Mouse (Mus musculus): Measurements from ENCODE around the gene Il20. TPM values are rescaled to one million over a fixed set of nuclear protein-coding genes. Genes with fewer than 3 reads are reported as not detected.

Gene Il20
- not detected in 2 replicates for polyA plus RNA-seq (2015; fragmentation: Nextera tagmentation; extraction: Ambion mirVana)

DNA sequence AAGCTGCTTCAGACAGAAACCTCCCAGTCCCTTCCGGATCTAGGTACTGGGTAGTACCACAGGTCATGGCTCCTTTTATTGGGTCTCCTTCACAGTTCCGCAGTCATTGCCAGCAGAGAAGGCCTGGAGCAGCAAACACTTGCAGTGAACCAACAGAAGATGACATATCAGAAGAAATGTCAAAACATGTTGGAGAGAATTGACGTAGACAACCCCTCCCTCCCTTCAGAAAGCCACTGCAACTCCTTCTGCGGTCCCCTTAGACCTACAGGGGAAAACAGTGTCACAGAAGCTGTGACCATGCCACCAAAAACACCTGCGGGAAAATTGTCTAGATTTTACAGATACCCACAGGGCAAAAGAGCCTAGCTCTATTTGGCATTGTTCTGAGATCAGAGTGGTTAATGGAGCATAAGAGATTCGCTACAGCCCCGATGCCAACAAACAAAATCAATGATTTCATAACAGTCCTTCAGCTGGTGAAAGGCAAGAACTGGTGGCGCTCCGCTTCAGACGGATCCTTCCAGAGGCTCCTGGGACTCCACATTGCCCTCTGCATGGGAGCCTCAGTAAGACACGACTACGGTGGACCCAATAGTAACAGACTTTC, at the start of gene Il20:
TSS of gene Il20 (minus strand) at position 51 of the 610 bp plus-strand sequence.
- ATAC-seq (ENCODE audit: insufficient number of reproducible peaks, low FRiP score, low TSS enrichment, low read depth) = no peak
- no peak within 1 kb of the TSS for H3K4me2 ChIP-seq (replicated peaks)
- no peak within 1 kb of the TSS for H3K4me3 ChIP-seq (replicated peaks)
- no peaks in the 10 kb centered on the region for H3K36me3 ChIP-seq
- H3K4me1 ChIP-seq = no peaks in the 10 kb centered on the region
- no peak within 1 kb of the TSS for H3K27ac ChIP-seq (replicated peaks)
- H3K9me3 ChIP-seq (replicated peaks) = no peaks in the 10 kb centered on the region
- no peaks in the 10 kb centered on the region for H3K27me3 ChIP-seq
- no peak within 1 kb of the TSS for H3K9ac ChIP-seq
- WGBS = 86% methylated on average over 12 of the region's 12 CpGs

DNA sequence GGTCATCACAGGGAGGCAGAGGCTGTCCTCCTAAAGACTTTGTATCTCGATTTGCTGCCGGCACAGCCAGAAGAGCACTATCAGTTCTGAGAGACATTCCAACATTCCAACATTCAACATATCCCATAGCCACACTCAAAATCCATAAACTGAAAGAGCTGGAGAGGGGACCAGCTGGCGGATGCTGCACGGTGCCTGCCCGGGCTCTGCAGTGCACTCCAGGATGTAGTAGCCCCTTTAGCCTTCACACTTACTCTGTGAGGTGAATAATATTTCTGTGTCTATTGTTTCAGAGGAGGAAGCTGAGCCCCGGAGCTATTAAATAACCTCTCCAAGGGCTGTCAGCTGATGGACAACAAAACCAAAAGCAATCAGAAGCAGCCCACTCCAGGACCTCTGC, 35.7 kb upstream of the Il20 start:
- Histone ChIP-seq H3K27ac (replicated peaks) (no peak overlapping the region), H3K9ac (no peak overlapping the region), H3K9me3 (replicated peaks) (no peaks in the 10 kb centered on the region), H3K27me3 (no peaks in the 10 kb centered on the region), H3K4me2 (replicated peaks) (no peak overlapping the region), H3K4me1 (no peaks in the 10 kb centered on the region), H3K4me3 (replicated peaks) (no peak overlapping the region), H3K36me3 (no peaks in the 10 kb centered on the region)
- 49% methylated on average over 6 of the region's 6 CpGs for WGBS
- no peak for ATAC-seq (ENCODE audit: insufficient number of reproducible peaks, low FRiP score, low TSS enrichment, low read depth)

DNA sequence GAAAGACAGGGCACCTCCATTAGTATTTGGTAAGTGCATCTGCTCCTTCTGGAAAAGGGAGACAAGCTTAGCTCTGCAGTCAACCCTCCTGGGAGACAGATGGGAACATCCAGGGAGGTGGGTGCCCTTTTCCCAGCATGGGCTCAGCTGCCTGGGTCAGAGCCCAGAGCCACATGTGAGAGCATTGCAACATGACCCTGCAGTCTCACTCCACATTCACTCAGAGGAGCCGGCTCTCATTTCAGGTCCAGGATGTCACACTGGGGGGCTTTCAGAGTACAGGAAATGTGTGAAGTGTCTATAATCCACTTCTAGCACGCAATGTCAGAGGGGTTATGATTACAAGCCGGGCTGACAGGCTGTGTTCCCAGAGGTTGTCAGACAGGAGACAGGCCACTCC, 30.6 kb upstream of the Il20 start:
- WGBS = 29% methylated on average over 3 of the region's 3 CpGs
- Histone ChIP-seq H3K27ac (replicated peaks) (no peak overlapping the region), H3K9ac (no peak overlapping the region), H3K4me2 (replicated peaks) (no peak overlapping the region), H3K9me3 (replicated peaks) (no peaks in the 10 kb centered on the region), H3K36me3 (no peaks in the 10 kb centered on the region), H3K27me3 (no peaks in the 10 kb centered on the region), H3K4me1 (0 out of 2 replicates have a peak, but pooled peaks cover 3% of the 10 kb centered on the region), H3K4me3 (replicated peaks) (no peak overlapping the region)
- ATAC-seq (ENCODE audit: insufficient number of reproducible peaks, low FRiP score, low TSS enrichment, low read depth) = no peak

DNA sequence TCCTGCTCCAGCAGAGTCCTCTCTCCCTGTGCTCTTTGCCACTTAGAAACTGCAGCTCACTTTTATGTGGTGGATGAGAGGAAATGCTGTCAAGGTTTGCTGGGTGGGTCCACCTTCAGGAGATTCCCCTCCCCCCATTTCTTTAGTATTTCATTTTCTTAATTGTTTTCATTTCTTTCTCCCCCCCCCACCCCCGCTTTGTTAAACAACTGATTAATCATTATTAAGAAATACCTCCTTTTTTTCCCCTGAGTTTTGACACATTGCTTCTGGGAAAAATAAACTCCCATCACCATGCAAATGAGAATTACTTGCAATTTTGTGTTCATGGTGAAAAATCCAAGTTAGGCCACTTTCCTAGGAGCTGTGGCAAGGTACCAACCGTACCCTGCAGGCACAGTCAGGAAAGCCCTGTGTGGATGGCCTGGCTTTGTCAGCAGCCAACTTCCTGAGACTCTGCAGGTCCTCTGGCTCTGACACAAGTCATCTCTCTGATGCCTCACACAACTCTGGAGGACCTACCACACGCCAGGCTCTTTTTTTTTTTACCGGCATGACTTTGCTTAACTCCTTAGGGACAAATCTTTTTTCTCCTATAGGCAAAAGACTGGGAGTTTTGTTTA, 28.9 kb upstream of the Il20 start, which contains the start of gene Il19:
TSS of gene Il19 (minus strand) at position 51 of the 623 bp plus-strand sequence.
- no peaks in the 10 kb centered on the region for H3K27me3 ChIP-seq
- H3K4me1 ChIP-seq = 0 out of 2 replicates have a peak, but pooled peaks cover 3% of the 10 kb centered on the region
- no peak within 1 kb of the TSS for H3K27ac ChIP-seq (replicated peaks)
- no peaks in the 10 kb centered on the region for H3K9me3 ChIP-seq (replicated peaks)
- 45% methylated on average over 4 of the region's 4 CpGs for WGBS
- no peaks in the 10 kb centered on the region for H3K36me3 ChIP-seq
- H3K4me3 ChIP-seq (replicated peaks) = no peak within 1 kb of the TSS
- no peak within 1 kb of the TSS for H3K4me2 ChIP-seq (replicated peaks)
- ATAC-seq (ENCODE audit: insufficient number of reproducible peaks, low FRiP score, low TSS enrichment, low read depth) = no peak
- H3K9ac ChIP-seq = no peak within 1 kb of the TSS

DNA sequence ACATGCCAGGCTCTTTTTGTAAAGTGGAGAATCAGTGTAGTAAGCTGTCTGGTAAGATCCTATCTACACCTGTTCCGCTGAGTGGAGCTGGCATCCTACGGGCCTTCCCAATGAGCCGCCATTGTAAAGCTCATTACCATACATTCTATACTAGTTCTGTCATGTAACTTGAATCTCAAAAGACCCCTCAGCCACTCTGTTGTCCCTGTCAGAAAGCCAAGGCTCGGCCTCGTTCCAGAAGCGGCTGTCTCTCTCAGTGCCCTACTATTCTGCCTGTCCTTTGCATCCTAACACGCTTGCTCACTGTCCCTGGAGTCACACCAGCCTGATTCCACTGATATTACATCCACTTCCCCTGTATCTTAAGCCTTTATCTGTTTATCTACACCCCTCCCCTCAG, 26.9 kb upstream of the Il20 start:
- 64% methylated on average over 7 of the region's 7 CpGs for WGBS

DNA sequence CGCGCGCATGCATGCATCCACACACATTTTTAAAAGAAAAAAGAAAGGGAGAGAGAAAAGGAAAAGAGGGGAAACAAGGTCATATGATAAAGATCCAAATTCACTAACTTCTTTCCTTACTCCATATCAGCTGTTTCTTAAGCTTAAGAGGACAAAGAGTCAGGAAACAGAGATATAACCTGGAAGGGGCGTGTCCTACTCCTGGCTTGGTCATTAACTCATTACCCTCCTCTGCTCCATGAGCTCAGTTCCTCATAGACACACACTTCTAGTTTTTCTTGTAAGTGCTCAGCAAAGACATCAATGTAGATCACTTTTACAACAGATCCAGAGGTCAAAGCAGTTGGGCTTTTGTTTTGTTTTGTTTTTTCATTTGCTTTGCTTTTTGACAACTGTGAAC, 25.9 kb upstream of the Il20 start:
- Histone ChIP-seq H3K27me3 (no peaks in the 10 kb centered on the region), H3K4me1 (0 out of 2 replicates have a peak, but pooled peaks cover 3% of the 10 kb centered on the region), H3K4me3 (replicated peaks) (no peak overlapping the region), H3K9me3 (replicated peaks) (no peaks in the 10 kb centered on the region), H3K27ac (replicated peaks) (no peak overlapping the region), H3K9ac (no peak overlapping the region), H3K4me2 (replicated peaks) (no peak overlapping the region), H3K36me3 (no peaks in the 10 kb centered on the region)
- no peak for ATAC-seq (ENCODE audit: insufficient number of reproducible peaks, low FRiP score, low TSS enrichment, low read depth)
- 84% methylated on average over 4 of the region's 4 CpGs for WGBS

More for the DNA sequence above, 26.9 kb upstream of the Il20 start:
- H3K4me2 ChIP-seq (replicated peaks) = no peak overlapping the region
- no peaks in the 10 kb centered on the region for H3K27me3 ChIP-seq
- H3K36me3 ChIP-seq = no peaks in the 10 kb centered on the region
- 0 out of 2 replicates have a peak, but pooled peaks cover 3% of the 10 kb centered on the region for H3K4me1 ChIP-seq
- H3K4me3 ChIP-seq (replicated peaks) = no peak overlapping the region
- H3K9me3 ChIP-seq (replicated peaks) = no peaks in the 10 kb centered on the region
- no peak overlapping the region for H3K9ac ChIP-seq
- no peak overlapping the region for H3K27ac ChIP-seq (replicated peaks)
- no peak for ATAC-seq (ENCODE audit: insufficient number of reproducible peaks, low FRiP score, low TSS enrichment, low read depth)

DNA sequence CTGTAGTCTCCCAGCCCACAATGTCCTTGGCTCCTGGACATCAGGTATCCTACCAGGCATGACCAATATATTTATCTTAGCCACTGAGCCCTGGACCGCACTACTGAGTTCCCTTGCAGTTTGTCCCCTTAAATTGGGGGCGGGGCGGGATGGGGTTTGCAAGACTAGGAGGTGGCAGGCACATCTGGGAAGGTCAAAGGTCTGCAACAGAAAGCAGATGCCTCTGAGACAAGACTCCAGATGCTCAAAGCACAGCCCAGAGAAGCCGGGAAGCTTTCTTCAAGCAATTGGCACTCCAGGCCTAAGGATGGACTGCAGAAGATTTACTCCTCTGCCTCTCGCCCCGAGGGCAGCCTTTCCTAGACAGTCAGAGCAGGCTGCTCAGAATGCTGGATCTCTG, 25.1 kb upstream of the Il20 start:
- Histone ChIP-seq H3K36me3 (no peaks in the 10 kb centered on the region), H3K9me3 (replicated peaks) (no peaks in the 10 kb centered on the region), H3K9ac (no peak overlapping the region), H3K27ac (replicated peaks) (no peak overlapping the region), H3K4me1 (0 out of 2 replicates have a peak, but pooled peaks cover 2% of the 10 kb centered on the region), H3K4me3 (replicated peaks) (no peak overlapping the region), H3K27me3 (no peaks in the 10 kb centered on the region), H3K4me2 (replicated peaks) (no peak overlapping the region)
- ATAC-seq (ENCODE audit: insufficient number of reproducible peaks, low FRiP score, low TSS enrichment, low read depth) = no peak
- WGBS = 22% methylated on average over 6 of the region's 6 CpGs

DNA sequence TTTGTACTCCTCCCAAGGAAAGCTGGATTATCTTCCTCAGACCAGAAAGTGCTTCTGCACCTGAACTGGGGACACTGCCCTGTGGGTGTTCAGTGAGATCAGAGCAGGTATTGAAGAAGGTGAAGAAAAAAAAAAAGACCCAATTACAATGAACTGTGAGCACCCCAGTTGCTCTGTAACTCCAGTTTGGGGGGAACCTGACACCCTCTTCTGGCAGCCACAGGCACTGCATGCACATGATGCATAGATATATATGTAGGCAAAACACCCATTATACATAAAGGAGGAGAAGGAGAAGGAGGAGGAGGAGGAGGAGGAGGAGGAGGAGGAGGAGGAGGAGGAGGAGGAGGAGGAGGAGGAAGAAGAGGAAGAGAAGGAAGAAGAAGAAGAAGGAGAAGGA, 15.2 kb upstream of the Il20 start:
- Histone ChIP-seq H3K36me3 (no peaks in the 10 kb centered on the region), H3K4me1 (no peaks in the 10 kb centered on the region), H3K9me3 (replicated peaks) (no peaks in the 10 kb centered on the region), H3K4me2 (replicated peaks) (no peak overlapping the region), H3K27ac (replicated peaks) (no peak overlapping the region), H3K27me3 (no peaks in the 10 kb centered on the region), H3K4me3 (replicated peaks) (no peak overlapping the region), H3K9ac (no peak overlapping the region)
- no peak for ATAC-seq (ENCODE audit: insufficient number of reproducible peaks, low FRiP score, low TSS enrichment, low read depth)

DNA sequence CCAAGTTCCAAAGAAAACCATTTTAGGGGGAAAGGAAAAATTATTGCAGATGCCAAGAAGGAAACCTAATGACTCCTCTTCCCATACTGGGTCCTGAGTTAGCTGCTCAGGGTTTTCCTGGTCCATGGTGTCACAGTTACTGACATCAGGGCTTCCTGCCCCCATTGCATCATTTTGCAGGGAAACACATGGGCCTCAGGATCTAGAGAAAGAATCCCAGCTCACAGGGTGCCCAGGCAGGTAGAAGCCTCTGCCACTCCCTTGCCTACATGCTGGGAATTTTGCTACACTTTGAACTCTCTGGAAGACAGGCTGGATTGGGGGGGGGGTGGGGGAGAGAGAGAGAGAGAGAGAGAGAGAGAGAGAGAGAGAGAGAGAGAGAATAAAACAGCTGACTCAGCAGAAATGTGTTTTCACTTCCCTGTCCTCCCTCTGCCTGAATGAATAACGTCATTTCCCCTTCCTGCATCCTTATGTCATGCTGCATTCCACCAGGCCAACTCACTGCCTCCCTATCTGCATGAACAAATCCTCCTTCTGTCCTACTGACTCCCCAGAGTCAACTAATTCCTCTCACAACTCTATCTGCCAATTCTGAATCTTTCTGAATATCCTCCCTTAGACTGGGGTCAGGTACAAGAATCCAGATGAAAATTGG, 7.2 kb upstream of the Il20 start:
- no peak for ATAC-seq (ENCODE audit: insufficient number of reproducible peaks, low FRiP score, low TSS enrichment, low read depth)
- H3K4me1 ChIP-seq = no peaks in the 10 kb centered on the region
- H3K9me3 ChIP-seq (replicated peaks) = no peaks in the 10 kb centered on the region
- no peak overlapping the region for H3K4me3 ChIP-seq (replicated peaks)
- 0% methylated on average over 1 of the region's 1 CpGs for WGBS
- H3K36me3 ChIP-seq = no peaks in the 10 kb centered on the region
- H3K4me2 ChIP-seq (replicated peaks) = no peak overlapping the region
- no peak overlapping the region for H3K9ac ChIP-seq
- no peak overlapping the region for H3K27ac ChIP-seq (replicated peaks)
- no peaks in the 10 kb centered on the region for H3K27me3 ChIP-seq

DNA sequence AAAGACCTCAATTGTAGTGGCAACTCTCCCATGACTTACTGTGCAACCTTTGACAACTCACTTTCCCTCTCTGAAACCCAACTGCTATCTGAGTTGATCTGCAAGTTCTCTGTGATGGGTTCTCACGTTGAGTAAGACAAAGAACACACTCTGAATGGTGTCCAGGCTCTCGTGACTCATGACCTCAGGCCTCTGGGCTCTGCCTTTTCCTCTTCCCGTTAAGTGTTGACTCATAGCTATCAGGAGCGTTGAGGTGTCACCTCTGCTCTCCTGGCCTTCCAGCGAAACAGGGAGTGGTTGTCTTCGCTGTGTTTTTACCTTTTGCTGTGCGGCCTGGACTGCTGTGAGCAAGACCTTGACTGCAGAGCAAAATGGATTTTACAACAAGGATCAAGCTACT, 8.7 kb downstream of the Il20 start:
- ATAC-seq (ENCODE audit: insufficient number of reproducible peaks, low FRiP score, low TSS enrichment, low read depth) = no peak

DNA sequence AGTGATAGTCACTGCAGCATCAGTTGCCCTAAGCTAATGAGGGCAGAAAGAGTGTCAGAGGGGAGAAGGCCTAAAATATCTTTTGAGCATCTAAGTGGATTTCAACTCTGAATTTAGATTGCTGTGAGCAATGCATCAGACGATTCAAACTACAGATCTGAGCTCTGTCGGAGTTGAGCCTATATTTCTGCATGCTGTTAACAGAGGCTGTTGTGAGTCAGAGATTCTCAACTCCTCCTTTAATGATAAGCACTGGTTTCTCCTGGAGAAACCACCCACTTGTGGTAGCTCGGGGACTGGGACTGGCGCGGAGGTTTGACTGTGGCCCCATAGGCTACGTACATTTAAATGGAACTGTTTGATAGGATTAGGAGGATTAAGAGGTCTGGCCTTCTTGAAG, 16.8 kb downstream of the Il20 start:
- H3K36me3 ChIP-seq = no peaks in the 10 kb centered on the region

More for the DNA sequence above, 8.7 kb downstream of the Il20 start:
- Histone ChIP-seq H3K36me3 (no peaks in the 10 kb centered on the region), H3K27me3 (no peaks in the 10 kb centered on the region), H3K9ac (no peak overlapping the region), H3K4me3 (replicated peaks) (no peak overlapping the region), H3K27ac (replicated peaks) (no peak overlapping the region), H3K9me3 (replicated peaks) (no peaks in the 10 kb centered on the region), H3K4me2 (replicated peaks) (no peak overlapping the region), H3K4me1 (no peaks in the 10 kb centered on the region)
- 73% methylated on average over 7 of the region's 7 CpGs for WGBS

More for the DNA sequence above, 16.8 kb downstream of the Il20 start:
- Histone ChIP-seq H3K27me3 (no peaks in the 10 kb centered on the region), H3K9ac (no peak overlapping the region), H3K9me3 (replicated peaks) (no peaks in the 10 kb centered on the region), H3K4me1 (peaks cover 7% of the 10 kb centered on the region; the same call in 1 of the 2 replicates), H3K4me3 (replicated peaks) (no peak overlapping the region), H3K4me2 (replicated peaks) (no peak overlapping the region), H3K27ac (replicated peaks) (no peak overlapping the region)
- WGBS = 57% methylated on average over 6 of the region's 6 CpGs
- no peak for ATAC-seq (ENCODE audit: insufficient number of reproducible peaks, low FRiP score, low TSS enrichment, low read depth)

Data from embryonic facial prominence, embryonic 15.5 days (tissue).